Mouse (Mus musculus) neural tube, embryonic 10.5 days (tissue): ENCODE measurements around the gene Znhit2.
A peak's percentile ranks its signal among the peaks of the same experiment; 100 is the strongest.

Experiments
- DNase-seq: peaks from one replicate; pipeline ENCODE4 v3.0.0-alpha.2; 2017; ENCODE audit warnings: low spot score; ENCODE audit errors: extremely low spot score

Znhit2 gene

DNA sequence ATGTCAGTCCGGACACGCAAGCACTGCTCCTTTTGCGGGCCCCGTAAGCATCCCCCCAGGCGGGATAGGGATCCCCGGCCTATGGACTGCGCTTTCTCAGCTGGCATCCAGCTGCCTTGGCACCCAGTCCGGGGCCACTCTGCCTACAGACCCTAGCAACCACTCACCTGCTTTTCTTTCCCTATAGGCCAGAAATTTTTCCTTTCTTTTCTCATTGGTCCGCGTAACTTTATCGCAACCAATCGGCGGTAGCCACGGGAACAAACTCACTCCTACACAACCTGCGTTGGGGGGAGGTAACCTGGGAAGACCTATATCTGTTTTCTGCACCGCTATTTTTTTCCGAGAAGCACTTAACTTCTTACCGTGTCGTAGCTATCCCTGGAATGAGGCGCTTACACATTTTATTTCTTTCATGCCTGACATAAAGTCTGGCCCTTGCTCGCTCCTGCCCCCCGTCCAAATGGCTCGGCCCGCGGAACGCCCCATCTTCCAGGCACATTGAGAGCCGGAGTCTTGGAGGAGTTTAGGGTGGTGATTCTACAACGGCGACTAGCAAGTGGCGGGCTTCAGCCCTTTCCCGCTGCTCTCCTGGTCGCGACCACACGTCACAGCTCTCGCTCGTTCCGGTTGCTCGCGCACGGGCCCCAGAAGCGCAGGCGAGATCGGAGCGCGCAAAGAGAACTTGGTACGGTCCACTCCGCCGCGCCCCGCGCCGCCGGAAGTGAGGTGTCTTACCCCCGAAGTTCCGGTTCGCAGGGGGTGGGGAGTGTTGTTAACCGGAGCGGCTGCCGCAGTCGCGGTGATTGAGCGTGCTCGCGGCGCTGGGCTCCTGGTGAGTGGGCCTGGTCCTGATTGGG, 14.5 kb upstream of the Znhit2 start, which contains the start of gene Syvn1:
Gene Syvn1, plus strand, starts transcription at position 283 of the 860 bp plus-strand sequence.
- DNase-seq: peak; percentile 95

- DNase-seq: no peak
Measured at GRCm38 (mm10) chr19:6047154-6047898, 13.7 kb upstream of the Znhit2 start.

GRCm38 (mm10) chr19:6047899-6048166, 13.2 kb upstream of the Znhit2 start:
- DNase-seq: no peak

- DNase-seq: no peak
Measured at GRCm38 (mm10) chr19:6048681-6049410, 12.1 kb upstream of the Znhit2 start.

DNA sequence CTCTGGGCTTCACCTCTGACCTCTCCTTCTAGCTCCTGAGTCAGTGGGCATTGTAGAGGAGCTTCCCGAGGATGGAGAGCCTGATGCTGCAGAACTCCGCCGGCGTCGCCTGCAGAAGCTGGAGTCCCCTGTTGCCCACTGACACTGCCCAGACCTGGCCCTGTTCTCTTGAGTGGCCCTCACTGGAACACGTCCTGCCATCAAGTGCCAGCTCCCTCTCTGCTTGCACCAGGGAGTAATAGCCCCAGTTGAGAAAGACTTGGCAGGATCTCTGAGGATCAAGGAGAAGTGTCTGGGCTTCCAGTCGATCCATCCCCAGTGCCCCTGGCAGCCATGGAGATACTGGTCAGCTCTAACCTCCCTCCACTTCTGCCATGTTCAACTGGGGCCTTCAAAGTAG, 8.5 kb upstream of the Znhit2 start:
- DNase-seq: no peak

DNA sequence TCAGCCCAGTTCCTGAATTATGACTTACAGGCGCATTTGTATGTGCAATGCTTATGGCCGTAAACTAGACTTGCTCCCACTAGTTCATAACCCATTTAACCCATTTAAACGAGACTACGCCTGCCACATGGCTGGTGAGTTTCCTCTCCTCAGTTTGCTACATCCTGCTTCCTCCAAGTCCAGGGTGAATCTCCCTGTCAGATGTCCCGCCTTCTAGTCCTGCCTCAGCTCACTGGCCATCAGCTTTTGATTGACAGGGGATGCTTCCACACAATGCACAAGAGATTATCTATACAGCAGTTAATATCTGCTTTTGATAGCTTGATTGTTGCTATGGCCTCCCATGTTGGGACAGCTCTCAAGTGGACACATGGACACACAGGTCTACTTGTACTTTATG, 6.7 kb upstream of the Znhit2 start:
- no peak for DNase-seq

DNA sequence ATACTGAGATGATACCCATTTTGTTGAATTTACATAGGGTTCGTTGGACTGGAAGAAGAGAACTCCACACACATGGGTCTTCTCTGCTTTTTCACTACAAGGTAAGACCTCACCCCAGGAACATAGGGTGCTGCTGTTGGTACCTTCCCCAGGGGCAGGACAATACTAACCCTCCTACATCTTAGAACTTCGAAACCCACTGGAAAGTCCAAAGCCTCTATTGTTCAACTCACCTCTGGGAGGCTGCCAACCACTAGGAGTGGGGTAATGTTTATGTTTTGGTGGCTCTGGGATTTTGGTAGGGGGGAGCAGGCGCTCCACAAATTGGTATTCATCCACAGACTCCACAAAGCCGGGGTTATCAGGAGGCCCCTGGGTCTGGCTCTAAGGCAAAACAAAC, 4.3 kb upstream of the Znhit2 start:
- DNase-seq: no peak

DNA sequence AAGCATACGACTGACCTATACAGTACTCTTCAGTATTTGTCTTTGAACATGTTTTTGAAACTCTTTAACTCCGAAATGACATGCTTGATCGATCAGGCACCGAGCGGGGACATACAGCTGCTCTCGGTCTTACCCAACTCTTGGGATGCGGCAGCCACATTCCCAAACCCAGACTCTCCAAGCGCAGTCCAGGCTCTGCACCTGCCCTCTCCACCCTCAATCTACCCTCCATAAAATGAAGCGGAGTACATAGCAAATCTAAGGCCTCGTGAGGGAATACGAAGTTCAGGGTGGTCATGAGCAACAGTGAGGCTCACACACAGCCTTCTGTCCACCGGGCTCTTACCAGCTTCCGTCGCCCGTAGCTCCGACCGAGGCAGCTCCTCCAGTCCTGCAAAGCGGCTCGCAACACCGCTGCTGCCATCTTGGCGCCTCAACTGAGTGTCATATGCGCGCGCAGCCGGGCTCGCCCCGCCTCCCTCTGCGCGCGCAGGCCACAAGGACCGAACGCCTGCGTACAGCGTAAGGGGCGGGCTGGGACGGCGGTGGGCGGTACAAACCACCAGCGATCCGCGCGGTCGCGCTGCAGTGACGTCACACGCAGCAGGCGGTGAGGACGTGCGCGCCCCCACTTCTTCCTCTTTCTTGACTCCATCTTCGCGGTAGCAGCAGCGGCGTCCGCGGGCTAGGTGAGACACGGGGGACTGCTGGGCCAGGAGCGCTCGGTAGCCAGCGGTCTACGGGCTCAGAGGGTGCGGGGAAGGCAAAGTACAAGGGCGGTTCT, 3.5 kb upstream of the Znhit2 start, which contains the start of the genes Mrpl49 and Fau:
Gene Mrpl49, minus strand, starts transcription at position 473 of the 784 bp plus-strand sequence.
Gene Fau, plus strand, starts transcription at position 532 of the 784 bp plus-strand sequence.
- DNase-seq: peak; percentile 98

- no peak for DNase-seq
Measured at GRCm38 (mm10) chr19:6058513-6058912, 2.5 kb upstream of the Znhit2 start.

DNA sequence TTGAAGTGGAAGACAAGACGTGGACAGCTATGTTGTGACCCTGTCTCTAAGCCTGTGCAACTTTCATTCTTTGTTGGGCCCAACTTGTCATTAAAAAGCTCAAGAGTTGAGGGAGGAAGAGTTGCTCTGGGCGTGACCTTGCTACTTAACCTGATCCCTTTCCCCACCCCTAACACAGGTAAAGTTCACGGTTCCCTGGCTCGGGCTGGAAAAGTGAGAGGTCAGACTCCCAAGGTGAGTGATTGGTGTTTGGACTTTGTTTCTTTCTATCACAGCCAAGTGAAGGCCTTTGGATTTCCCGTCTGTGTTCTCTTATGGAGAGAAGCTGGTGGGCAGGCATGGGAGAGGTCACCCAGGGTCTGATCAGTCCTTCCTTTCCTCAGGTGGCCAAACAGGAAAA, 2.0 kb upstream of the Znhit2 start:
- DNase-seq: no peak

DNA sequence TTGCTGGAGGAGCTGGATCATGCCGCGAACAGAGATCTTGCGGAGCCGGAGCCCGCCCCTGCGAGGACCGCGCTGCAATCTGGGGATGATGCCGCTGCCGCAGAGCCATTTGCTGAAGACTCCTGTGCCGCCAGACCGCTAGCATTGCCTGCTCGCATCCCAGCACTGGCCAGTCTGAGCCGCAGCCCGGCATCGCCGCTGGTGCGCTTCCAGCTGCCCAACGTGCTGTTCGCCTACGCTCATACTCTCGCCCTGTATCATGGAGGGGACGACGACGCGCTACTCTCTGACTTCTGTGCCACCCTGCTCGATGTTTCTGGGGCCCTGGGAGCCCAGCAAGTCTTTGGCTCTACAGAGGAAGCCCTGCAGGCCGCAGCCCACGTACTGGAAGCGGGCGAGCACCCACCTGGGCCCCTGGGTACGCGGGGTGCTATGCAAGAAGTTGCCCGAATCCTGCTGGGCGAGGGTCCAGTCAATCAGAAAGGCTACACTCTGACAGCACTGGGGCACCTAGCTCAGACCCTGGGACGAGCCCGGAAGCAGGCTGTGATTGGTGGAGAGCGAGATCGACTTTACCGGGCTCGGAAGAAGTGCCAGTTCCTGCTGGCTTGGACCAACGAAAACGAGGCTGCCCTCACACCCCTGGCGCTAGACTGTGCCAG, 780 bp downstream of the Znhit2 start:
- peak; percentile 45 for DNase-seq

DNA sequence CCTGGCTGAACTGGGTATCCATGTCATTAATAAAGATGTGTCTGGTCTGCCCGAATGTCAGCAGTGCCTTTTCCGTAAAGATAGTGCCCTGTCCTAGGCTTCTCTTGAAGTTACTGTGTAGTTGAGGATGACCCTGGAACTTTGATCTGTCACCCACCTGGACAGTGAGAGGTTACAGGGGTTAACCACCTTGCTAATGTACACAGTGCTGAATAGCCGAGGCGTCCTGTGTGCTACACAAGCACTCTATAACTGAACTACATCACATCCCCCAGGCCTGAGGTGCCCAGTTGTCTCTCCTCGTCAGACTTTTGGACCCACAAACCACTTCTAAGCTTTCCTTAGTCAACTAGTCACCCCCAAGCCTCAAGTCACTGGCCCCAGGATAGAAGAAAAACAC, 1.4 kb downstream of the Znhit2 start:
- no peak for DNase-seq

DNA sequence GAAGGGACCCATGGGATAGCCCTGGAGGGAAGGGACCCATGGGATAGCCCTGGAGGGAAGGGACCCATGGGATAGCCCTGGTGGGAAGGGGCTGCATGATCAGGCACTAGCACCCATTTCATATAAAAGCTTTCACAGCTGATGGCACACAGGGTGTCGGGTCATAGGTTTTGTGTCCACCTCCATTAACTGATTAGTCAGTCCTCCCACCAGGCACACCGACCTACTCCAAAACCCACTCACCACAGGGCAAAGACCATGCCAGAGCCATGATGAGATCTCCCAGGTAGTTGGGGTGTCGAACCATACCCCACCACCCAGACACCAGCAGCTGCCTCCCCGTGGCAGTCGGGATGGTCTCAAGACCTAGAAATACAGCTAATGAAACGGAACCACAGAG, 2.1 kb downstream of the Znhit2 start:
- no peak for DNase-seq

- DNase-seq: no peak
Measured at GRCm38 (mm10) chr19:6066571-6066970, 5.6 kb downstream of the Znhit2 start.

- peak; percentile 89 for DNase-seq
Measured at GRCm38 (mm10) chr19:6067011-6067723, 6.2 kb downstream of the Znhit2 start.

GRCm38 (mm10) chr19:6067724-6068415, 6.9 kb downstream of the Znhit2 start, which contains the start of gene Tm7sf2:
Gene Tm7sf2, minus strand, starts transcription at chr19:6068373.
- DNase-seq: peak; percentile 92

DNA sequence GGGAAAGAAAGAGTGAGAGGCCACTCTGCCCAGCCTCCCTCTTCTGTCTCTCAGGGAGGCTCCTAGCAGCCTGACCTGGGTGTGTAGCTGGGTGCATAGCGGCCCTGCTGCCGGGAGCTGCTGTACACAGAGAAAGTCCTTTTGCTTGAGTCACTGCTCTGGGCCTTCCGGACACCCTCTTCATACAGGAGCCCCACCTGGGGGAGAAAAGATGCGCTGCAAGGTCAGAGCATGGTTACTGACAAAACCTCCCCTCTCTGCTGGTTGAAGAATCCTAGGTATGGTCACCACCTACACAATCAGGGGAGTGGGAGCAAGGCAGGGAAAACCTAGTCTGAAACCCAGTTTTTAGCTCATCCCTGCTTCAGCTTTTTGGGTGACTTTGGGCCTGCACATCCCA, 8.0 kb downstream of the Znhit2 start:
- no peak for DNase-seq

DNA sequence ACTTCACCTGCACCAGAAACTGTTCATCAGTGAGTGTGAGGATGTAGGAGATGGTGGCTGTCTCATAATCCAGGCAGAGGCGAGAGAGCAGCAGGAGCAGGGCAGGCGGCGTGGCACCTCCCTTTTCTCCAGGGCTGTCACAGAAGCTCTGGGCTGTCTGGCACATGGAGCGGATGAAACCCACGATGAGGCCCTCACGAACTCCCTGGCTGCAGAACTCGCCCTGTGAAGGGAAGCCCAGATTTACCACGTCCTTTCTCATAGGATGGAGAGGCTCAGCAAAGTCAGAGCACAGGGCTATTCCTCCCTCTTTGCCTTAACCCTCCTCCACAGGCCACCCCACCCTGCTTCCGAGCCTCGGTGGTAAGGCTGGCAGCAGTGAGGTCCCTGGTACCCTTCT, 8.9 kb downstream of the Znhit2 start:
- no peak for DNase-seq

- DNase-seq: no peak
Measured at GRCm38 (mm10) chr19:6070571-6071250, 9.7 kb downstream of the Znhit2 start.
